Mouse (Mus musculus) liver, postnatal 0 days (tissue): ENCODE results near the gene Col20a1. TPM values are rescaled to one million over a fixed set of nuclear protein-coding genes. Genes with fewer than 3 reads are reported as not detected.

Experiments
- ATAC-seq: fragments of 200-750 bp; cut with Nextera tagmentation; 2 replicates; pipeline ENCODE4 v1.8.0; 2017; ENCODE audit warnings: mild to moderate bottlenecking, moderate library complexity
- DNase-seq: peaks from one replicate; pipeline ENCODE4 v3.0.0-alpha.2; 2016
- H3K27ac ChIP-seq: fragments of 300-500 bp; sonication (generic); 2 replicates; pipeline ENCODE4 v1.5.1; 2014; ENCODE audit warnings: antibody characterized with exemption, moderate library complexity, mild to moderate bottlenecking, low read depth
- H3K27me3 ChIP-seq: fragments of 300-500 bp; sonication (generic); 2 replicates; pipeline ENCODE4 v1.6.1; 2014; ENCODE audit warnings: low read length, control low read depth, mixed read lengths; ENCODE audit not compliant: insufficient read depth
- H3K36me3 ChIP-seq: fragments of 300-500 bp; sonication (generic); replicated peaks from 2 replicates; pipeline ENCODE4 v1.6.1; 2014; ENCODE audit warnings: mild to moderate bottlenecking, control low read depth, low read length, moderate library complexity, mixed read lengths; ENCODE audit not compliant: insufficient read depth
- H3K4me1 ChIP-seq: fragments of 300-500 bp; sonication (generic); 2 replicates; pipeline ENCODE4 v1.6.1; 2014; ENCODE audit warnings: antibody characterized with exemption, mild to moderate bottlenecking, control low read depth; ENCODE audit not compliant: insufficient read depth
- H3K4me2 ChIP-seq: fragments of 300-500 bp; sonication (generic); 2 replicates; pipeline ENCODE4 v1.6.1; 2014; ENCODE audit warnings: low read depth, mild to moderate bottlenecking, low read length, moderate library complexity, mixed read lengths
- H3K4me3 ChIP-seq: fragments of 300-500 bp; sonication (generic); 2 replicates; pipeline ENCODE4 v1.5.1; 2014; ENCODE audit warnings: low read depth, low read length
- H3K9ac ChIP-seq: fragments of 300-500 bp; sonication (generic); replicated peaks from 2 replicates; pipeline ENCODE4 v1.6.1; 2014; ENCODE audit warnings: mild to moderate bottlenecking, moderate library complexity
- H3K9me3 ChIP-seq: fragments of 300-500 bp; sonication (generic); 2 replicates; pipeline ENCODE4 v1.6.1; 2016; ENCODE audit warnings: mild to moderate bottlenecking, control low read depth, low read length, mixed read lengths
- CTCF ChIP-seq: sonication (generic); IDR thresholded peaks from 2 replicates; pipeline ENCODE4 v1.5.1; 2016; ENCODE audit warnings: antibody characterized with exemption, low read depth
- EP300 ChIP-seq: IDR thresholded peaks from 2 replicates; pipeline ENCODE4 v1.6.1; 2016; ENCODE audit warnings: antibody characterized with exemption, low read depth, mild to moderate bottlenecking
- WGBS: fragments of 180-500 bp; shearing (Covaris S2); extraction: QIAGEN DNeasy Blood & Tissue Kit; methylation state at CpG from one replicate; pipeline ENCODE4 v1.1.7; 2014; ENCODE audit not compliant: insufficient replicate concordance; 5-methylcytosine and 5-hydroxymethylcytosine counted together
- polyA plus RNA-seq: library from polyadenylated mRNA; unstranded; fragments of >200 nt; fragmentation: Nextera tagmentation; extraction: Ambion mirVana; gene quantifications from 2 replicates; pipeline ENCODE4 v1.2.1, GENCODE M21; 2015

Col20a1 gene
- polyA plus RNA-seq, result 0.12 and 0.18 TPM in 2 replicates

- Histone ChIP-seq H3K9ac (no peak within 1 kb of the TSS), H3K4me3 (no peak within 1 kb of the TSS), H3K36me3 (peaks cover 9% of the 10 kb centered on the region), H3K9me3 (no peaks in the 10 kb centered on the region), H3K27me3 (no peaks in the 10 kb centered on the region), H3K4me2 (no peak within 1 kb of the TSS), H3K4me1 (no peaks in the 10 kb centered on the region), H3K27ac (no peak within 1 kb of the TSS)
- DNase-seq, result no peak
- 46% methylated on average over 2 of the region's 2 CpGs for WGBS
- ATAC-seq, result no peak
- TF ChIP-seq EP300 (no peak), CTCF (no peak)
Observed at GRCm38 (mm10) chr2:180986449-180986848, at the start of gene Col20a1. Col20a1 (plus strand) TSS chr2:180986535.

- Histone ChIP-seq H3K36me3 (no peaks in the 10 kb centered on the region), H3K27ac (no peak overlapping the region), H3K9ac (no peak overlapping the region), H3K4me1 (no peaks in the 10 kb centered on the region), H3K9me3 (no peaks in the 10 kb centered on the region), H3K4me3 (no peak overlapping the region), H3K4me2 (no peak overlapping the region), H3K27me3 (no peaks in the 10 kb centered on the region)
- no peak for DNase-seq
- TF ChIP-seq CTCF, result no peak
- TF ChIP-seq EP300, result no peak
- no peak for ATAC-seq
Observed at GRCm38 (mm10) chr2:180940187-180940586, 46.1 kb upstream of the Col20a1 start.

- Histone ChIP-seq H3K9ac (no peak overlapping the region), H3K36me3 (no peaks in the 10 kb centered on the region), H3K4me2 (no peak overlapping the region), H3K27me3 (no peaks in the 10 kb centered on the region), H3K4me1 (no peaks in the 10 kb centered on the region), H3K4me3 (no peak overlapping the region), H3K9me3 (no peaks in the 10 kb centered on the region), H3K27ac (no peak overlapping the region)
- no peak for TF ChIP-seq CTCF
- DNase-seq (no peak), ATAC-seq (no peak)
Observed at GRCm38 (mm10) chr2:180941869-180942268, 44.5 kb upstream of the Col20a1 start.

GRCm38 (mm10) chr2:180949947-180950346 lies 36.4 kb upstream of the Col20a1 start:
- Histone ChIP-seq H3K4me3 (no peak overlapping the region), H3K9ac (no peak overlapping the region), H3K27me3 (peaks cover 21% of the 10 kb centered on the region), H3K36me3 (no peaks in the 10 kb centered on the region), H3K4me2 (no peak overlapping the region), H3K9me3 (no peaks in the 10 kb centered on the region), H3K4me1 (no peaks in the 10 kb centered on the region), H3K27ac (no peak overlapping the region)
- TF ChIP-seq EP300, result no peak
- TF ChIP-seq CTCF, result no peak
- DNase-seq (no peak), ATAC-seq (no peak)
- 26% methylated on average over 1 of the region's 1 CpGs for WGBS

GRCm38 (mm10) chr2:180952731-180953171 lies 33.6 kb upstream of the Col20a1 start:
- Histone ChIP-seq H3K4me1 (no peaks in the 10 kb centered on the region), H3K4me3 (no peak overlapping the region), H3K27me3 (peaks cover 36% of the 10 kb centered on the region), H3K9me3 (no peaks in the 10 kb centered on the region), H3K9ac (no peak overlapping the region), H3K4me2 (no peak overlapping the region), H3K27ac (no peak overlapping the region), H3K36me3 (no peaks in the 10 kb centered on the region)
- TF ChIP-seq EP300, result no peak
- TF ChIP-seq CTCF, result no peak
- ATAC-seq (no peak), DNase-seq (no peak)
- WGBS, result 29% methylated on average over 9 of the region's 9 CpGs

- 38% methylated on average over 2 of the region's 2 CpGs for WGBS
- DNase-seq (no peak), ATAC-seq (no peak)
- no peak for TF ChIP-seq EP300
- no peak for TF ChIP-seq CTCF
- Histone ChIP-seq H3K9me3 (no peaks in the 10 kb centered on the region), H3K4me3 (no peak overlapping the region), H3K4me1 (no peaks in the 10 kb centered on the region), H3K9ac (no peak overlapping the region; the same call in 1 of the 2 replicates), H3K36me3 (no peaks in the 10 kb centered on the region), H3K27ac (no peak overlapping the region), H3K27me3 (peaks cover 36% of the 10 kb centered on the region), H3K4me2 (no peak overlapping the region)
Observed at GRCm38 (mm10) chr2:180953638-180954037, 32.7 kb upstream of the Col20a1 start.
